Mouse (Mus musculus) embryonic facial prominence, embryonic 12.5 days (tissue): ENCODE data around the gene Gpr61. TPM values are rescaled to one million over a fixed set of nuclear protein-coding genes. Genes with fewer than 3 reads are reported as not detected.

ENCODE experiments used
- ATAC-seq: fragments of 200-750 bp; cut with Nextera tagmentation; 2 replicates; pipeline ENCODE4 v1.8.0; 2017; ENCODE audit not compliant: insufficient number of reproducible peaks, insufficient read depth, low FRiP score, low TSS enrichment
- H3K27ac ChIP-seq: fragments of 300-500 bp; sonication (generic); 2 replicates; pipeline ENCODE4 v1.5.1; 2016; ENCODE audit warnings: mild to moderate bottlenecking
- H3K27me3 ChIP-seq: fragments of 300-500 bp; sonication (generic); 2 replicates; pipeline ENCODE4 v1.6.1; 2016; ENCODE audit warnings: mild to moderate bottlenecking, moderate library complexity
- H3K36me3 ChIP-seq: fragments of 300-500 bp; sonication (generic); 2 replicates; pipeline ENCODE4 v1.6.1; 2016; ENCODE audit warnings: mild to moderate bottlenecking
- H3K4me1 ChIP-seq: fragments of 300-500 bp; sonication (generic); 2 replicates; pipeline ENCODE4 v1.6.1; 2016
- H3K4me2 ChIP-seq: fragments of 300-500 bp; sonication (generic); replicated peaks from 2 replicates; pipeline ENCODE4 v1.6.1; 2016; ENCODE audit warnings: mild to moderate bottlenecking, moderate library complexity
- H3K4me3 ChIP-seq: fragments of 300-500 bp; sonication (generic); 2 replicates; pipeline ENCODE4 v1.5.1; 2016; ENCODE audit warnings: mild to moderate bottlenecking
- H3K9ac ChIP-seq: fragments of 300-500 bp; sonication (generic); 2 replicates; pipeline ENCODE4 v1.6.1; 2016; ENCODE audit warnings: mild to moderate bottlenecking, moderate library complexity
- H3K9me3 ChIP-seq: fragments of 300-500 bp; sonication (generic); 2 replicates; pipeline ENCODE4 v1.6.1; 2016; ENCODE audit warnings: mild to moderate bottlenecking, moderate library complexity
- WGBS: fragments of 180-500 bp; shearing (Covaris S2); methylation state at CpG from one replicate; pipeline ENCODE4 v1.1.7; 2016; 5-methylcytosine and 5-hydroxymethylcytosine counted together
- polyA plus RNA-seq: library from polyadenylated mRNA; unstranded; fragments of >200 nt; fragmentation: Nextera tagmentation; extraction: Ambion mirVana; gene quantifications from 2 replicates; pipeline ENCODE4 v1.2.1, GENCODE M21; 2016

Gpr61 gene
- polyA plus RNA-seq, 1 experiment from 2014 or later = 0.36 TPM

GRCm38 (mm10) chr3:108189897-108190296 lies 35.2 kb upstream of the Gpr61 start:
- Histone ChIP-seq H3K4me3 (no peak overlapping the region), H3K27ac (no peak overlapping the region), H3K4me2 (no peak overlapping the region), H3K9ac (no peak overlapping the region), H3K36me3 (no peaks in the 10 kb centered on the region), H3K27me3 (peaks cover 20% of the 10 kb centered on the region), H3K4me1 (peaks cover 10% of the 10 kb centered on the region; the same call in 1 of the 2 replicates), H3K9me3 (no peaks in the 10 kb centered on the region)
- no peak for ATAC-seq
- WGBS = 54% methylated on average over 5 of the region's 5 CpGs

DNA sequence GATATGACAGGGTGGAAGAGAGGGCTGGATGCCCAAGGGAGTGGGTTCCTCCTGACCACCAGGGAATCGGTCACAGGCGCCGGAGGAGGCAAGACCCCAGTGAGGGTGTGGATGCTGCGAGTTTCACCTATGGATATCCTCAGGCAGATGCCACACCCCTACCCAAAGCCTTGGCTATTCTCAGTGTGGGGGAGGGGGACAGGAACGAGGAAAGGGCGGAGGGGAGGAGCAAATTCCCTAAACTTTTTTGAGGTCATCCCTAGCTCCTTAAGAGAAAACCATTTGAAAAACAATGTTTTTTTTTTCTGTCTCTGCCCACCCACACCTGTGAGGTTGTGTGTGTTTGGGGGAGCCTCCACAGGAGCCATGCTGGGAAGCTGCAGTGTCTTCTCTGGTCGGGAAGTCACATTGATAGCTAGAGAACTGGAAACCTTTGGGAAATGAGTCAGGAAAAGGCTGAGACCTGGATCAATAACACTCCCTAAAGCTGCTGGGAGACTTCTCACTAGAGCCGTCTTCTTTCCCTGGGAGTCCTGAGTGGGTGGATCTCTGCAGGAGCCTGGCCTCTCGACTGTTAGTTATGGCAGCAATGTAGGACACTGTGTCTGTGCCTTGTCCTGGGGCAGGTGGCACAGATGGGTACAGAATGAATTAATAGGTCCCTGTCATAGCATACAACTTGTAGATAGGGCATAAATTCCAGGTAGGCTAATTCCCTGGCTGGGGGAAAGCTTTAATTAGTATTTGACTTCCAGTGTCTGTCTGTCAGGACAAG lies 34.2 kb upstream of the Gpr61 start:
- peaks cover 20% of the 10 kb centered on the region for H3K27me3 ChIP-seq
- no peak overlapping the region for H3K4me2 ChIP-seq
- WGBS = 69% methylated on average over 9 of the region's 9 CpGs
- no peak overlapping the region for H3K9ac ChIP-seq
- H3K36me3 ChIP-seq = no peaks in the 10 kb centered on the region
- peaks cover 10% of the 10 kb centered on the region; the same call in 1 of the 2 replicates for H3K4me1 ChIP-seq
- H3K4me3 ChIP-seq = no peak overlapping the region
- no peak for ATAC-seq
- no peaks in the 10 kb centered on the region for H3K9me3 ChIP-seq
- H3K27ac ChIP-seq = no peak overlapping the region

- 0 out of 2 replicates have a peak, but pooled peaks have one; percentile 6 for ATAC-seq
- Histone ChIP-seq H3K27me3 (peaks cover 20% of the 10 kb centered on the region), H3K9me3 (no peaks in the 10 kb centered on the region), H3K9ac (no peak overlapping the region), H3K4me1 (peaks cover 10% of the 10 kb centered on the region; the same call in 1 of the 2 replicates), H3K27ac (no peak overlapping the region), H3K4me2 (peak overlapping the region; percentile 75), H3K4me3 (peak overlapping the region; percentile 76; the same call in 1 of the 2 replicates), H3K36me3 (no peaks in the 10 kb centered on the region)
- WGBS = 55% methylated on average over 20 of the region's 20 CpGs
Observed at GRCm38 (mm10) chr3:108187111-108187795, 32.6 kb upstream of the Gpr61 start.

- Histone ChIP-seq H3K27me3 (peaks cover 20% of the 10 kb centered on the region), H3K9me3 (no peaks in the 10 kb centered on the region), H3K4me1 (peaks cover 10% of the 10 kb centered on the region; the same call in 1 of the 2 replicates), H3K4me2 (peak within 1 kb of the TSS; percentile 75), H3K36me3 (no peaks in the 10 kb centered on the region), H3K27ac (no peak within 1 kb of the TSS), H3K9ac (peak within 1 kb of the TSS; percentile 72), H3K4me3 (peak within 1 kb of the TSS; percentile 76)
- ATAC-seq = peak; percentile 78
- 2% methylated on average over 96 of the region's 100 CpGs for WGBS
Observed at GRCm38 (mm10) chr3:108186098-108187047, 31.7 kb upstream of the Gpr61 start, which contains the start of gene Amigo1. TSS of gene Amigo1 (plus strand) at chr3:108186335.

- peaks cover 10% of the 10 kb centered on the region; the same call in 1 of the 2 replicates for H3K4me1 ChIP-seq
- H3K4me2 ChIP-seq = peak overlapping the region; percentile 75
- ATAC-seq = peak; percentile 64; the same call in 1 of the 2 replicates
- H3K27ac ChIP-seq = no peak overlapping the region
- H3K36me3 ChIP-seq = no peaks in the 10 kb centered on the region
- H3K9me3 ChIP-seq = no peaks in the 10 kb centered on the region
- WGBS = 2% methylated on average over 16 of the region's 16 CpGs
- peaks cover 20% of the 10 kb centered on the region for H3K27me3 ChIP-seq
- H3K4me3 ChIP-seq = peak overlapping the region; percentile 76
- peak overlapping the region; percentile 72; the same call in 1 of the 2 replicates for H3K9ac ChIP-seq
Observed at GRCm38 (mm10) chr3:108185460-108186097, 30.9 kb upstream of the Gpr61 start.

- Histone ChIP-seq H3K27me3 (peaks cover 20% of the 10 kb centered on the region), H3K9ac (no peak overlapping the region), H3K36me3 (no peaks in the 10 kb centered on the region), H3K27ac (no peak overlapping the region), H3K4me2 (no peak overlapping the region), H3K9me3 (no peaks in the 10 kb centered on the region), H3K4me1 (peaks cover 8% of the 10 kb centered on the region; the same call in 1 of the 2 replicates), H3K4me3 (no peak overlapping the region)
- WGBS = 72% methylated on average over 3 of the region's 3 CpGs
- no peak for ATAC-seq
Observed at GRCm38 (mm10) chr3:108184742-108185141, 30.1 kb upstream of the Gpr61 start.

- Histone ChIP-seq H3K36me3 (no peaks in the 10 kb centered on the region), H3K27me3 (no peaks in the 10 kb centered on the region; the same call in 1 of the 2 replicates), H3K9me3 (no peaks in the 10 kb centered on the region), H3K4me1 (no peaks in the 10 kb centered on the region), H3K9ac (no peak overlapping the region), H3K4me2 (no peak overlapping the region), H3K27ac (no peak overlapping the region), H3K4me3 (no peak overlapping the region)
- no peak for ATAC-seq
- 36% methylated on average over 2 of the region's 2 CpGs for WGBS
Observed at GRCm38 (mm10) chr3:108180514-108180913, 25.8 kb upstream of the Gpr61 start.

- ATAC-seq = 0 out of 2 replicates have a peak, but pooled peaks have one; percentile 35
- Histone ChIP-seq H3K27ac (no peak overlapping the region), H3K36me3 (no peaks in the 10 kb centered on the region), H3K9ac (no peak overlapping the region), H3K4me2 (no peak overlapping the region), H3K4me3 (no peak overlapping the region), H3K4me1 (peaks cover 10% of the 10 kb centered on the region), H3K9me3 (no peaks in the 10 kb centered on the region), H3K27me3 (no peaks in the 10 kb centered on the region)
- 68% methylated on average over 7 of the region's 7 CpGs for WGBS
Observed at GRCm38 (mm10) chr3:108178756-108179715, 24.4 kb upstream of the Gpr61 start.

DNA sequence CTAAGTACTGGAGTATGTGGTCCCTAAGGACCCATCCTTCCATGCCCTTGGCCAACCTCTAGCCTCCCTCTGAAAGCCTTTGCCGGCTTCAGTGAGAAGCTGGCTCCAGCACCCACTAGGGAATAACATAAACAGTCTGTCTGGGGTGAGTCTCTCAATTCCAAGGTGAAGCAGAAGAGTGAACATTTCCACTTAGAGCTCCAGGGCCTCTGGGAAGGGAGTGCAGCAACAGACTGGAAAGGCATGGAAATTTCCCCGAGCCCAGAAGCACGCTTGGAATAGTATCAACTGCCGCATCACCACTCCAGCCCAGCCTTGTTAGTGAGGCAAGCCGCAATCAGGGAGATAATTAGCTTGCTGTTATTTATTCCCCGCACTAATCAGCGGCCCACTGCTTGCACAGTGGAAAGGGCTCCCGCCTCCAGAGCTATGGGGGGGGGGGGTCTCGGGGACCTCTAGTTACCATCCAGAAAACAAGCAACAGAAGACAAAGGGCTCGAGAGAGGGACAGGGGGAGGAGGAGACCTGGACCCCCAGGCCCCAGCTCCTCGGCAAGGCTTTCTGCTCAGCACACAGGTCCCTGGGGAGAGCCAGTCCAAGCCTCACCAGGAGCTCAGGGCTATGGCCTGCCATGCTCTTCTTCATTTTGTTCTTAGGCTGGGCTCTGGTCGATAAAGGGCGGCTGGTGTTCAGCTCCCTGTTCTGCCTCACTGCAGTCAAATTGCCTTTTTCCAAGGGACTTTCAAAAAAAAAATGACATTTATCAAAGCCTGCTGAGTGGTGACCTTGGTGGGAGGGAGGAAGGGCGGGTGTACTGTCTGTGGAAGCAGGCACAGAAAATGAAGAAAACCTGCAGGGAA lies 20.2 kb upstream of the Gpr61 start:
- H3K4me3 ChIP-seq = no peak overlapping the region
- H3K4me2 ChIP-seq = peak overlapping the region; percentile 22; the same call in 1 of the 2 replicates
- no peaks in the 10 kb centered on the region for H3K36me3 ChIP-seq
- H3K9me3 ChIP-seq = no peaks in the 10 kb centered on the region
- peaks cover 10% of the 10 kb centered on the region for H3K4me1 ChIP-seq
- no peaks in the 10 kb centered on the region for H3K27me3 ChIP-seq
- H3K9ac ChIP-seq = no peak overlapping the region
- 20% methylated on average over 14 of the region's 14 CpGs for WGBS
- peak overlapping the region; percentile 33; the same call in 1 of the 2 replicates for H3K27ac ChIP-seq
- ATAC-seq = peak; percentile 81; the same call in 1 of the 2 replicates
